Mouse (Mus musculus): Measurements from ENCODE around the gene Wdr11. TPM values are rescaled to one million over a fixed set of nuclear protein-coding genes. Genes with fewer than 3 reads are reported as not detected.

Wdr11 gene
- 42.8 and 44.7 TPM in 2 replicates for polyA plus RNA-seq (2016; fragmentation: Nextera tagmentation; extraction: Ambion mirVana)

DNA sequence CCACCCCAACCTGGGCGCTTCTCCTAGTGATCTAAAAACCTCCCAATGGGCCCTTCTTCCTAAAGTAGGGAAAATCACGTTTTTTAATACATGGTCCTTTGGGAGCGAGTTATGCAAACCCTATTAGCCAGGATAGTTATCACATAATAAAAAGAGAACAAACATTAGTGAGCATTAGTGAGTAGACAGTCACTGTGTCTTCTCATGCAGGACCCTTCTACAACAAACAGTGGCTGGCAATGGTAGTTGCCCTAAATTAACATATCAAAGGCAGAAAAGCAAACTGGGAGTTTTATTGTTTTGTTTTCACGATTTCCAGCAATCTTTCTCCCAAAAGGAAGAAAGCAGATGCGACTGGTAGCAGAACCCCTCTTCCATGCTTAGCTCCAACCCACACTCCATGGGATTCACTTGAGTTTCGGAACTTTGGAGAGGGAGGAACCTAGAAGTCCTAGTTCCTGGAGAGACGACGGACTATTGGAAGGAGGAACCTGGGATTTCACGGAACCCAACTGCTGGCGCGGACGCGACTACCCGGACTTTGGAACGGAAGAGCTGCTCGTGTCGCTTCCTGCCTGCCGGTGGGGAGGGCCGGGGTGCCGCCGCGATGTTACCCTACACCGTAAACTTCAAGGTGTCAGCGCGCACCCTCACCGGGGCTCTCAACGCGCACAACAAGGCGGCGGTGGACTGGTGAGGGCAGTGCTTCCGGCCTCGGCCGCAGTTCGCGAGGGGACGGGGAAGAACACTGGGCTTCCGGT is at the start of gene Wdr11:
Wdr11 (plus strand) TSS at position 493 of the 761 bp plus-strand sequence.
- Histone ChIP-seq H3K36me3 (no peaks in the 10 kb centered on the region; the same call in 1 of the 2 replicates), H3K9me3 (replicated peaks) (no peaks in the 10 kb centered on the region), H3K27ac (peak within 1 kb of the TSS; percentile 91), H3K27me3 (0 out of 2 replicates have a peak, but pooled peaks cover 5% of the 10 kb centered on the region), H3K4me3 (peak within 1 kb of the TSS; percentile 66), H3K4me2 (replicated peaks) (peak within 1 kb of the TSS; percentile 58), H3K4me1 (peaks cover 7% of the 10 kb centered on the region; the same call in 1 of the 2 replicates), H3K9ac (peak within 1 kb of the TSS; percentile 77)
- WGBS: 4% methylated on average over 37 of the region's 37 CpGs
- ATAC-seq (ENCODE audit: low FRiP score): peak; percentile 84

DNA sequence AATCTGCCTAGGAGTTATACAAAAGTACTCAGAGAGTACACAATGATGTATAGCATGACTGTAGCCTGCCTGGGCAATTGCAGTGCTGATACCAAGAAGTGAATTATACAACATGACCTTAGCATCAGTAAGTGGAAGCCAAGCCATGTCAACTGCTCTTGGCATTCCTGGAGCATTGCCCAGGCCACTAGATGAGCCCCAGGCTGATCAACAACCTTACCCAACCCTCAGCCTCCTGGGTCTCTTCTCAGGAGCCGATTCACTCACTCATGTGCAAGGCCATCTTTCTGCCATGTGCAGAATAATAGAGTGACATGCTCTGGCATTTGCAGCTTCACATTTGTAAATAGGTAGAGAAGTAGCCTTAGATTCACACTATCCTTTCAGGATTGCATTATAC is 24.1 kb upstream of the Wdr11 start:
- 86% methylated on average over 1 of the region's 1 CpGs for WGBS
- H3K36me3 ChIP-seq: no peaks in the 10 kb centered on the region
- H3K9me3 ChIP-seq (replicated peaks): no peaks in the 10 kb centered on the region
- no peak for ATAC-seq (ENCODE audit: low FRiP score)
- no peak overlapping the region for H3K9ac ChIP-seq
- no peaks in the 10 kb centered on the region for H3K27me3 ChIP-seq
- H3K27ac ChIP-seq: no peak overlapping the region
- H3K4me3 ChIP-seq: no peak overlapping the region
- H3K4me2 ChIP-seq (replicated peaks): no peak overlapping the region
- H3K4me1 ChIP-seq: peaks cover 7% of the 10 kb centered on the region

DNA sequence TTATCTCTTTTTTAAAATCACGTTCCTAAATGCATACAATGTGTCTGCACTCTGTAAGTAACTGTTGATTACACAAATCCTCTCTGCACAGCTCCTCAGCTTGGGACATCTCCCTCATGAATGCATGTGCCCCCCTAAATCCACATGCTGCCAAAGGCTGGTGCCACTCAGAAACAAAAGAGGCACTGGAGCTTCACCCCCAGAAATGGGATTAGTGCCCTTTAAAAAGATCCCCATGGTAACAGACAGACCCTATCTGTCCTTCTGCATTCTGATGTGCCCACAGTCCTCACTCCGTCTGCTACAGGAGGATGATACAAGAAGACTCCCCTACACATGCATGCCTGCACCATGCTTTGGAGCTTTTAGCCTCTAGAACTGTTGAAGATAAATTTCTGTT is 23.3 kb upstream of the Wdr11 start:
- H3K27me3 ChIP-seq: no peaks in the 10 kb centered on the region
- no peaks in the 10 kb centered on the region for H3K36me3 ChIP-seq
- peak; percentile 48; the same call in 1 of the 2 replicates for ATAC-seq (ENCODE audit: low FRiP score)
- H3K9me3 ChIP-seq (replicated peaks): no peaks in the 10 kb centered on the region
- H3K27ac ChIP-seq: no peak overlapping the region
- H3K4me2 ChIP-seq (replicated peaks): no peak overlapping the region
- no peak overlapping the region for H3K9ac ChIP-seq
- H3K4me1 ChIP-seq: peaks cover 7% of the 10 kb centered on the region
- H3K4me3 ChIP-seq: no peak overlapping the region
- 30% methylated on average over 2 of the region's 2 CpGs for WGBS

DNA sequence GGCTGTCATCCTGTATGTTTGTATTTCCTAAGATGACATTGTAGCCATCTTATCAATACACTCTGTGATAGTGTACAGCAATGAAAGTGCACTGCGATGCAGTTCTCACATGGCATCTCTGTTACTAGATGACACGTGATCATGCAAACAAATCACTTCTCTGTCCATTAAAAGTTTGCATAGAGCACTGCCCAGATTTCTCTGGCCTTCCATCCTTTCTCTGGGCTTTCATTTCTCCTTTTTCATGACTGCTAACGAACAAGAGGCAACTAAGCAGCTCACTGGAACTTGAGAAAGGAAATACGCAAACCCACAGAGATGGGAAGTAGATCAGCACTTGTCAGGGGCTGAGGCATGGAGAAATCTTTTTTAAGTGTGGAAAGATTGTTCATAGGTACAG is 17.2 kb upstream of the Wdr11 start:
- Histone ChIP-seq H3K4me1 (0 out of 2 replicates have a peak, but pooled peaks cover 6% of the 10 kb centered on the region), H3K27ac (no peak overlapping the region), H3K4me2 (replicated peaks) (no peak overlapping the region), H3K27me3 (no peaks in the 10 kb centered on the region), H3K36me3 (no peaks in the 10 kb centered on the region), H3K9me3 (replicated peaks) (no peaks in the 10 kb centered on the region), H3K4me3 (no peak overlapping the region), H3K9ac (no peak overlapping the region)
- WGBS: 73% methylated on average over 4 of the region's 4 CpGs
- no peak for ATAC-seq (ENCODE audit: low FRiP score)

DNA sequence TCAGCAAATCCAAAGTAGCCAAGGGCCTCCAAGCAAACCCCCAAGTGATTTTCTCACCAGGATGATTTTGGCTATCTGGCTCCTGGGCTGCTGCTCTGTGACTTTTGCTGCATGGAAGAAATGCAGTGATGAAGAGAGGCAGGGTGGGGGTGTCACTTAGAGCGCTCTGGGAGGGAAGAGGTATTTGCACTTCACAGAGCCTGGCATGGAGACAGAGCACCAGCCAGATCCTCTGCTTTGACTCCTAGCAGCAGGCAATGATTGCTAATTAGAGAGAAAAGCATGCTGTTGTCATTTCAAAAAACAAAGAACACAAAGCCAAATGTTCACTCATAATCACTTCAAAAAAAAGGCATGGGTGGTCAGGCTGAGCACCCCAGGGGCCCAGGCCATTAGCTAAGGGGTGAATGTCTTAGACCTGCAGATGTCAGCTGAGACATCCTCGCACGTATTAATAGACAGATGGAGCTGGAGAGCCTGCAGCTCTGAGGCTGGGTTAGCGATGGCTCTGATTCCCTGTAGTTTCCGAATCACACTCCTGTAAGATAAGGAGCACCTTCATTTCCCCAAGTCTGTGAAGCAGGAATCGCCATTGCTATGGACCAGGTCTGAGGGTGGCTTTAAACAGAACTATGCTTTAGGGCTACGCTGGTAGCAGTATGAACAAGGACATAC is 16.4 kb upstream of the Wdr11 start:
- 20% methylated on average over 7 of the region's 7 CpGs for WGBS
- no peak overlapping the region for H3K9ac ChIP-seq
- no peak overlapping the region for H3K27ac ChIP-seq
- H3K4me3 ChIP-seq: no peak overlapping the region
- H3K9me3 ChIP-seq (replicated peaks): no peaks in the 10 kb centered on the region
- no peaks in the 10 kb centered on the region for H3K27me3 ChIP-seq
- H3K4me1 ChIP-seq: 0 out of 2 replicates have a peak, but pooled peaks cover 6% of the 10 kb centered on the region
- H3K4me2 ChIP-seq (replicated peaks): no peak overlapping the region
- ATAC-seq (ENCODE audit: low FRiP score): no peak
- no peaks in the 10 kb centered on the region for H3K36me3 ChIP-seq

DNA sequence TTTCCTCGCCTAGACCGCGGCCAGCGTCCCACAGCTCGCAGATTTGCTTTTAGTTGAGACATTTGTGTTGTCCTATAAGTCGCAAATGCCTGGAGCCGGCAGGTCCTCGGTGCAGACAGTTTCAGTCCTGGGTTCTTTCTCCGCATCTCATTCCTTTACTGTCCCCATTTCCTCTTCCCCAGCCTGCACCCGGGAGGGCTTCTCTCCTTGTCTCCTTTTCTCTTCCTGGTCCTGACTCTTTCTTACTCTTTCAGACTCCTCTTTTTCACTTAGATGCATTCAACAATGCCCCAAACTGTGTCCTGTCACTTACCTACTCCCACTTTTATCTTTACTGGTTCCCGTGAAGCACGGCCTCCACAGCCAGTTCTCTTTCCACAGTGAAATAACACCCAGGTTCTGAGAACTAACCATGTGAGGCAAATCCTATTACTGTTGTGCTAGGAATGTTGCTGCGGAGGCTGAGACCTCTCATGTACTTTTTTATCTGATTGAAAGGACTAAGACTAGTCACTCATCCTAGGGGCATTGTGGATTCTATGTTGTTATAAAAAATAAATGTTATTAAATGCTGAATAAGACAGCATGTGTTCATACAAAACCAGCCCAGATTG is 576 bp downstream of the Wdr11 start:
- Histone ChIP-seq H3K9ac (peak overlapping the region; percentile 77), H3K36me3 (no peaks in the 10 kb centered on the region; the same call in 1 of the 2 replicates), H3K4me3 (peak overlapping the region; percentile 66), H3K27me3 (0 out of 2 replicates have a peak, but pooled peaks cover 5% of the 10 kb centered on the region), H3K27ac (peak overlapping the region; percentile 91), H3K4me2 (replicated peaks) (peak overlapping the region; percentile 58), H3K4me1 (peaks cover 7% of the 10 kb centered on the region; the same call in 1 of the 2 replicates), H3K9me3 (replicated peaks) (no peaks in the 10 kb centered on the region)
- ATAC-seq (ENCODE audit: low FRiP score): peak; percentile 43; the same call in 1 of the 2 replicates
- WGBS: 2% methylated on average over 13 of the region's 13 CpGs

DNA sequence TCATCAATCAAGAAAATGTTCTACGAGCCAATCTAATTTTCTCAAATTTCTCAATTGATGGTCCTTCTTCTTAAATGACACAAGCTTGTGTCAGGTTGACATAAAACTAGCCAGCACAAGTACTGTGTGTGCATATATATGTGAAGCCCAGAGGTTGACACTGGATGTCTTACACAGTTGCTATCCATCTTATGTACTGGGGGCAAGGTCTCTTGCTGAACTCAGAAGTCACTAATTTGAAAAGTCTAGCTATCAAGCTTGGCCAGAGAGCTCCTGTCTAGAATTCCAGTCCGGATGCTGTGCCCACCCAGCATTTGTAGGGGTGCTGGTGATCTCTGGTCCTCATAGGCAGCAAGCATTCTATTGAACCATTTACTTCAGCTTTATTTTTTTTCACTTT is 5.5 kb downstream of the Wdr11 start:
- Histone ChIP-seq H3K27ac (no peak overlapping the region), H3K36me3 (peaks cover 29% of the 10 kb centered on the region), H3K9ac (no peak overlapping the region), H3K4me3 (no peak overlapping the region), H3K9me3 (replicated peaks) (no peaks in the 10 kb centered on the region), H3K27me3 (no peaks in the 10 kb centered on the region), H3K4me1 (0 out of 2 replicates have a peak, but pooled peaks cover 4% of the 10 kb centered on the region), H3K4me2 (replicated peaks) (no peak overlapping the region)
- WGBS: 97% methylated on average over 2 of the region's 2 CpGs
- ATAC-seq (ENCODE audit: low FRiP score): no peak

DNA sequence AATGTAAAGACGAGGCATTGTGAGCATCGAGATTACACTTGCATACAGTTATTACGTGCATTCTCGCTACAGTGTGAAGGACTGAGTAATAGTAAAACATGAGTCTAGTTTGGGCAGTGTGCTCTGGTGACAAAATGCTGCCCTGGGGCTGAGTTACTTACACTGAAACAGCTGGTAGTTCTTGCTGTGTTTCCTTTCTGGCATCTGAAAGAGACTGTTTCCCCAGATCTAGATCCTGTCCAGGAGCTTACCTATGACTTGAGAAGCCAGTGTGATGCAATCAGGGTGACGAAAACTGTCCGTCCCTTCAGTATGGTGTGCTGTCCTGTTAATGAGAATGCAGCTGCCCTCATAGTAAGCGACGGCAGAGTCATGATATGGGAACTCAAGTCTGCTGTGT is 14.6 kb downstream of the Wdr11 start:
- 96% methylated on average over 8 of the region's 8 CpGs for WGBS

DNA sequence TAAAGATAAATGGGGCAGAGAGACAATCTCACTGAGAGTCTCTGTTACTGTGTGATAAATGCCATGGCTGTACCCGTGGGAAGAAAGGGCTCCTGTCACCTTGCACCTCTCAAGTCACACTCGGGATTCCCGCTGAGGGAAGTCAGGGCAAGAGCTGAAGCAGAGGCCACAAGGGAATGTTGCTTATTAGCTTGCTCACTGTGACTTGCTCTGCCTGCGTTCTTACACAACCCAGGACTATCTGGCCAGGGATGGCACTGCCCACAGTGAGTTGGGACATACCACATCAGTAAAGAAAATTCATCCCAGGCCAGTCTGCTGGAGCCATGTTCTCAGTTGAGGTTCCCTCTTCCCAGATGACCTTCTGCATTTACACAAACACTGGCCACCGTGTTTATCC is 29.5 kb downstream of the Wdr11 start:
- H3K4me2 ChIP-seq (replicated peaks): no peak overlapping the region
- H3K27ac ChIP-seq: no peak overlapping the region
- peaks cover 60% of the 10 kb centered on the region for H3K36me3 ChIP-seq
- no peaks in the 10 kb centered on the region for H3K4me1 ChIP-seq
- H3K27me3 ChIP-seq: no peaks in the 10 kb centered on the region
- no peak overlapping the region for H3K4me3 ChIP-seq
- WGBS: 89% methylated on average over 5 of the region's 5 CpGs
- ATAC-seq (ENCODE audit: low FRiP score): no peak
- H3K9me3 ChIP-seq (replicated peaks): no peaks in the 10 kb centered on the region
- H3K9ac ChIP-seq: no peak overlapping the region

More for the DNA sequence above, 14.6 kb downstream of the Wdr11 start:
- H3K27ac ChIP-seq: no peak overlapping the region
- H3K27me3 ChIP-seq: no peaks in the 10 kb centered on the region
- H3K9ac ChIP-seq: no peak overlapping the region
- H3K4me1 ChIP-seq: no peaks in the 10 kb centered on the region
- H3K9me3 ChIP-seq (replicated peaks): no peaks in the 10 kb centered on the region
- H3K36me3 ChIP-seq: peaks cover 82% of the 10 kb centered on the region
- H3K4me3 ChIP-seq: no peak overlapping the region
- H3K4me2 ChIP-seq (replicated peaks): no peak overlapping the region
- no peak for ATAC-seq (ENCODE audit: low FRiP score)

DNA sequence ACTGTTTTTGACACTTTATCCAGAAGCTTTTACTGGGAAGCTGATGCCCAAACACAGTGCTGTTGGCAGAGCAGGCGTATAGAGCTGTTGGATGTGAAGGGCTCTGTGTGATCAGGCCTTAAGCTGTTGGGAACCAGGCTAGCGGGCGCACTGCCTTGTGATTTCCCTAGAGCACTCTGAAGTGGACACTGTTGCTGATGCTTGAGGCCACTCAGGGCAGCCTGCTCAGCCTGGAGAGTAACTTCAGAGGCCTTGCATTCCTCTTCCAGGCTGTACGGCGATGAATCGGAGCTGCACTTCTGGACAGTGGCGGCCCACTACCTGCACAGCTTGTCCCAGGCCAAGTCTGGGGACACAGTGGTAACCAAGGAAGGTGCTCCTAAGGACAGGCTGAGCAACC is 38.7 kb downstream of the Wdr11 start:
- H3K4me1 ChIP-seq: no peaks in the 10 kb centered on the region
- ATAC-seq (ENCODE audit: low FRiP score): no peak
- H3K9ac ChIP-seq: no peak overlapping the region
- no peaks in the 10 kb centered on the region for H3K9me3 ChIP-seq (replicated peaks)
- WGBS: 90% methylated on average over 7 of the region's 7 CpGs
- H3K27me3 ChIP-seq: no peaks in the 10 kb centered on the region
- no peak overlapping the region for H3K4me3 ChIP-seq
- H3K27ac ChIP-seq: no peak overlapping the region
- peaks cover 80% of the 10 kb centered on the region for H3K36me3 ChIP-seq
- no peak overlapping the region for H3K4me2 ChIP-seq (replicated peaks)

DNA sequence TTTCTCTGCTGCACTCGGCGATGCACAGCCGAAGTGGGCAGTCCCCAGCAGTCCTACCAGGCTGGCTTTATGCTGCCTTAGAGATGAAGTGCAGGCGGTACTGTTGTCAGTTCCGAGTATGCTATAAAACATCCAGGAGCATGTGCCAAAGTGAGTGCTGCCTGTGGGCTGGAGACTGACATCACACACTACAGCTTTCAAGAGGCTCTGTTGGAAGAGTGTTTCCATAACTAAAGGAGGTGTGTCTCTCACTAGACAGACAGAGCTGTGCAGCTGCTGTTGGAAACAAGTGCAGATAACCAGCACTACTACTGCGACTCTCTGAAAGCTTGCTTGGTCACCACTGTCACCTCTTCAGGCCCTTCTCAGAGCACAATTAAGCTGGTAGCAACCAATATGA is 39.8 kb downstream of the Wdr11 start:
- no peaks in the 10 kb centered on the region for H3K4me1 ChIP-seq
- no peak for ATAC-seq (ENCODE audit: low FRiP score)
- H3K9ac ChIP-seq: no peak overlapping the region
- H3K27ac ChIP-seq: no peak overlapping the region
- no peaks in the 10 kb centered on the region for H3K27me3 ChIP-seq
- no peaks in the 10 kb centered on the region for H3K9me3 ChIP-seq (replicated peaks)
- H3K4me2 ChIP-seq (replicated peaks): no peak overlapping the region
- peaks cover 79% of the 10 kb centered on the region for H3K36me3 ChIP-seq
- no peak overlapping the region for H3K4me3 ChIP-seq
- 94% methylated on average over 6 of the region's 6 CpGs for WGBS

DNA sequence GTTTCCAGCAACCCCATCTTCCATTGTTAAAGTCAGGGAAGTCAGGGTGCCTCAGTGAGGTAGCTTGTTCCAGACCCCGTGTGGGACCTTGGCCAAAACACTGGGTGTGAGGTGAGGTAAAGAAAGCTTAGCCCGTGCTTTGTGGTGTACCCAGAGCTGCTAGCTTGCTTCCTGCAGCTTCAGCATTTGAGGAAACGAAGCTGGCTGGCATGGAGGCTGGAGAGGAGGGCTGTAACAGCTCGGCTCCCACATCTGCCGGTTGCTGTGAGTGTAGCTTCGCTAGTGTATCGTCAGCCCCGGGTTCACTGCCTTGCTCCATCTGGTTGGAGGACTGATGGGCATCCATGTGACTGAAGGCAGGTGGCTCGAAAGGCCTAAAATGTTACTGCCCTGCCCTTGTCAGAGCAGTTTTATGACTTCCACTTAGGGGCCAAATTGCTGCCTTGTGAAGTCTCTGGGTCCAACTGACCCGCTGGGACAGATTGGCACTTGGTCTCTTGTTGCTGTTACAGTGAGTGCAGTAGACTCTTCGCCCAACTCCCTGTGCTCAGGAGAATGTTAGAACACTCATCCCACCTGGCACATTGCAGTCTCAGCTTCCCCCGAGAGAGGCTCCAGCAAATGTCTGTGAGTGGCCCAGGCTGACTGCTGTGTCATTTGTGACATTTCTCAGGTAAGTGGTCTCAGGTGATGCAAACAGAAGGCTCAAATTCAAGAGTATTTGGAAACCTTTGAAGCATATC is 44.4 kb downstream of the Wdr11 start:
- H3K4me2 ChIP-seq (replicated peaks): no peak overlapping the region
- no peaks in the 10 kb centered on the region for H3K27me3 ChIP-seq
- no peak overlapping the region for H3K27ac ChIP-seq
- H3K4me1 ChIP-seq: no peaks in the 10 kb centered on the region
- peaks cover 53% of the 10 kb centered on the region for H3K36me3 ChIP-seq
- ATAC-seq (ENCODE audit: low FRiP score): no peak
- no peak overlapping the region for H3K9ac ChIP-seq
- no peaks in the 10 kb centered on the region for H3K9me3 ChIP-seq (replicated peaks)
- WGBS: 94% methylated on average over 12 of the region's 12 CpGs
- no peak overlapping the region for H3K4me3 ChIP-seq
